Mouse (Mus musculus) 416B (cell line): ENCODE measurements at regions not wholly inside any gene's neighbourhood (a gene's known extent, or its start where the extent isn't known, plus 50 kb on each side); places are given as distances from the start of the nearest gene placed in this dataset.
A peak's percentile ranks its signal among the peaks of the same experiment; 100 is the strongest.

ENCODE experiments used
- DNase-seq: peaks from one replicate; pipeline ENCODE4 v3.0.0; 2011; ENCODE audit warnings: low read depth

DNA sequence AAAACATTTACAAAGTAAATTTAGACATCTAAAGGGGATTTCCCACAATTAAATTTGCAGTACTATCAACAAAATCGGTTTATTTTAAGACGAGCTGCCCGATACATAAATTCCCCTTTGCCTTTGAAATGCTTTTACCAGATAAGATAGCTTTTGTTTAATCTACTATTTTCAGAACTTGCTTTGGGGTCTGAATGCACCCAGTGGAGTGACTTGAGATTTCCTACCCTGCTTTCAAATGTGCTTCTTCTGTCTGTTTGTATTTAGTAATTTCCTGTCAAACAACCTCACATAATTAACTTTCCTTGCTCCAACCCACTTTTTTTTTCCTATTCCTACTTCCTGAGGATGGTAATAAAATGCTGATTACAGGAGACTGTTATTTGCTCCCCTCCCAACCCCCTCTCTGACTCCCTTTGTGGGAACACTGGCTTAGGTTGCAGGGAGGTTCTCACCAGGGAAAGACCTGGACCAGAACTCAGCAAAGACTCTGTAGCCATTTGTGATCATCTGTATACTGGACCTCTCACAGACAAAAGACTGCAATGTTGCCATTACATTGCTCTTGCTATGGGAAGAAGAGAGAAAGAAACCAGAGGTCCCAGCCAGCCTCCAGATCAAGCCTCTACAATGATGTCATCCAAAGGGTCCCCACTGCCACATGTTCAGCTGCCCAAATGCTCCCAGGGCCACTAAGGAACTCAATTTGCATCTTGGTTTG is 318.1 kb downstream of the Sox4 start:
- DNase-seq = peak; percentile 29

- DNase-seq = no peak
These were observed 319.9 kb downstream of the Sox4 start for GRCm38 (mm10) chr13:28633541-28634041.

- DNase-seq = no peak
These were observed 323.8 kb downstream of the Sox4 start for GRCm38 (mm10) chr13:28629431-28630331.

DNA sequence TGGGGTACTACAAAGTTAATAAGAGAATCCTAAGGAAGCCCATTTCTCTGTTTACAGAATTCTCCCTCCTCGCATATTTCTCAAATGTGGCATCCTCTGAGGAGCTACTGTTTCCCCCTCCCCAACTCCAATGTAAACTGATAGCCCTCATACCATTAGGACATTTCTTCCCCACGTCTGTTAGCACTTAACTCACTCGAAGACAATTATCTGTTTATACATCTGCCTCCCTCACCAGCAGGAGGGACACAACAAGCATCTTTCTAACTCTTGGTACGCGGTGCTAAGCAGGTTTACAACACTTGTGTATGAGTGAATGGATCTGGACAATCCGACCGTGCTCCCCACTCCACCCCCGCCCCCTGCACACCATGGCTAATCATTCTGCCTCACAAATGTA is 324.8 kb downstream of the Sox4 start:
- no peak for DNase-seq

GRCm38 (mm10) chr13:28618961-28619360 is 334.6 kb downstream of the Sox4 start:
- DNase-seq = peak; percentile 59

GRCm38 (mm10) chr13:28617503-28617902 is 336.0 kb downstream of the Sox4 start:
- DNase-seq = peak; percentile 64

GRCm38 (mm10) chr13:28616645-28617381 is 336.7 kb downstream of the Sox4 start:
- DNase-seq = peak; percentile 28

GRCm38 (mm10) chr13:28607551-28608114 is 345.9 kb downstream of the Sox4 start:
- DNase-seq = no peak

DNA sequence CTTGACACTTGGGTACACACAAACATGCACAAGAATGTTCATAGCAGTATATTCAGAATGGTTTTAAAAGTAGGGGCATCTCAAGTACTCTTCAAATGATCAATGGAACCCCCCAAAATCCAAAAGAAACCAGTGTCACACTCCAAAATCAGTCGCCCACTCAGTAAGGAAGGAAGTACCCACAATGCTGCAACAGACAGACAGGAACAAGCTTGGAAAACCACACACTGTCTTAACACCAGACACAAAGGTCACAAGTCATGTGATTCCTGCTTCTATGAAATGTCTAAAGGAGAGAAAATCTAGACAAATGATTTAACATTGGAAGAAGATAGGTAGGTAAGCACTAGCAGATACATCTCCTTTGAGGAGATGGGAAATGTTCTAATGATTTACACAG is 346.9 kb downstream of the Sox4 start:
- DNase-seq = peak; percentile 43

DNA sequence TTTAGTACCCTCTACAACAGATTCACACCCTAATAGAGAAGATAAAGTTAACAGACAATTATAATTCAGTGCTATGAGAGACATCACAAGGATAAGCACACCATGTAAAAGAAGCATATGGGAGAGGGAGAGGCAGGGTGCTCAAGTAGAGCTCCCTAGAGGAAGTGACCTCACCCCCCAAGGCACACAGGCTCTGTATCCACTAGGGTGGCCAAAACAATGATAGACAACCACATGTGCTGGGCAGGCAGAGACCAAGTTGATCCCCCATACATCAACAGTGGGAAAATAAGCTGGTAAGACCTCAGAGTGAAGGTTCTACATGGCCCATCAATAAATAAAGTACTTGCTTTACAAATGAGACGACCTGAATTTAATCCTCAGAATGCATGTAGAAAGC is 347.7 kb downstream of the Sox4 start:
- no peak for DNase-seq

GRCm38 (mm10) chr13:28604016-28604415 is 346.7 kb downstream of the Gm11361 start:
- no peak for DNase-seq

DNA sequence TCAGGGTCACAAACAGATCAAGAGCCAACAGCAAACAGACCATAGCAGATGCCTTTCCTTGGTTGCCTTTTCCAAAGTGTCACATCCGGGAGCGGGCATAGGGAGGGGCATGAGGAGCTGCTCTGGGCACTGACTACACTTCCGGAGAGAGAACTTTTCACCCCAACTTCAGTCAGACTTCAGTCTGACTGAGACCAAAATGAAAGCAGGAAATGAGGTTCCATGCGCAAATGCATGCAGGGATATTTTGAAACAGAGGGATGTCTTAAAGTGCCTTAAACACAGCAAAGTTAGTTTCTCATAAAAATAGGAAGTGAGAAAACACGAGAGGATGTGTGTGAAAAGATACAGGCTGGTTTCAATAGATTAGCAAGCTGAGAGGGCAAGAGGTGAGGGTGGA is 343.5 kb downstream of the Gm11361 start:
- peak; percentile 39 for DNase-seq

DNA sequence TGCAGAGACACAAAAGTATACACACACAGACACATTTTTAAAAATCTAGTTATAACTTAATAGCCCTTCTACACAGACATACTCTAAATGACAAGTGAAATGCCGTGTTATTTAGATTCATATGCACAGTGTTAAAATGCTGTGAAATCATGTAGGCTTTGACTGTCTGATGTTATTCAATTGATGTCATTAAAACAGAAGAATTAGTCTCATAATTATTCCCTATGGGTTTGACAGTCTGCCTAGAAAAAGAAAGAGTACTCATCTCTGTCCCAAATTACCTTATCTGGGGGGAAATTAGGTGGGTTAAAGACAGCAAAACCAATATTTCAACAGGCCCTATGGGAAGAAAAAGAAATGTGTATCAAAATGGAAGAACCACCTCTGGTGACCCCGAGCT is 339.0 kb downstream of the Gm11361 start:
- DNase-seq = no peak

DNA sequence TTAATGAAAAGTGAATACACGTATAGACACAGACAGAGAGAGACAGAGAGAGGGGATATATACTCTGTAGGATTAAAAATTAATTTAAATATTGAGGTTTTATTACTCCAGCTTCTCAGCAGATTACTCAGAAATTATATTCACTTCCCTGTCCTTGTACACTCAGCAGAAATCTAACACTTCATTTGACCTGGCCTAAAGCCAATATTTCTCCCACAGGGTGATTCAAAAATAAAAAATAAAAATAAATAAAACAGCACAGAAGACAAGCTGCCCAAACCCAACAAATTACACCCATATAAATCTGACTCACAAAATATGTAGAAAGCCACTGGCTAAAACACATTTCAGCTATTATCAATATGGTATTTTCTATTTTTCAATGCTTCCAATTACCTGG is 334.8 kb downstream of the Gm11361 start:
- DNase-seq = no peak

GRCm38 (mm10) chr13:28587977-28588376 is 330.6 kb downstream of the Gm11361 start:
- no peak for DNase-seq

DNA sequence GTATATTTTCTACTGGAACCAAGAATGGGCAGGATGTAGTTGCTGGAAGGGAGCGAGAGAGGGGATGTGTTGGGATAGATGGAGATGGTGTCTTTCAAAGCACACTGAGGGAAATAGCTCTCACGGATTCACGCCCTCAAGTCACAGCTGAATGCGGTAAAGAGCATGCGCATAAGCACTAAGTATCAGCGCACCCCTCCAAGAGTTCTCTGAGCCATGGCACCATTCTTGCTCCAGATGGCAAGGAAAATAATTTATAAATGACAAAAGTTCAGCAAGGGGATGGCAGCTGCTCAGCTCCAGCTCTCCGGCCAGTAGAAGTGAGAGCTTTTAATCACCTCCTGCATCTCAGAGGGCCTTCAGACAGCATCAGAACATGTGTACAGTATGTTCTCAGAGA is 329.4 kb downstream of the Gm11361 start:
- DNase-seq = no peak

DNA sequence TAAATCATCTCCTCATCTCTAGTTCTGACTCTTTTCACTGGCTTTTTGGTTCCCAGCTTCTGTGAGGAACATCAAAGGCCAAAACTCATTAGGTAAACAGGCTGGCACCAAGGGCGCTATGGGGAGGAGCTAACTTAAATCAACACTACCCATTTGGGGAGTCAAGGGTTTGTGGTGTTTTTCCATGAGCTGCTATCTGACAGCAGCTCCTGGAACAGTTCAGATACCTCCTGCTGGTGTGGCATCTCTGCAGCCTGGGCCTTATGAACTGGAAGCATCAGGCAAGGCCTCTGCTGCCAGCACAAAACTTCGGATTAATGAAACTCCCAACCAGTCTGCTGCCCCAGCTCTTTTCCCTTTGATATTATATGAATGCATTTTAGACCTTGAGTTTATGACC is 328.8 kb downstream of the Gm11361 start:
- no peak for DNase-seq

GRCm38 (mm10) chr13:28583617-28584016 is 326.3 kb downstream of the Gm11361 start:
- DNase-seq = no peak

DNA sequence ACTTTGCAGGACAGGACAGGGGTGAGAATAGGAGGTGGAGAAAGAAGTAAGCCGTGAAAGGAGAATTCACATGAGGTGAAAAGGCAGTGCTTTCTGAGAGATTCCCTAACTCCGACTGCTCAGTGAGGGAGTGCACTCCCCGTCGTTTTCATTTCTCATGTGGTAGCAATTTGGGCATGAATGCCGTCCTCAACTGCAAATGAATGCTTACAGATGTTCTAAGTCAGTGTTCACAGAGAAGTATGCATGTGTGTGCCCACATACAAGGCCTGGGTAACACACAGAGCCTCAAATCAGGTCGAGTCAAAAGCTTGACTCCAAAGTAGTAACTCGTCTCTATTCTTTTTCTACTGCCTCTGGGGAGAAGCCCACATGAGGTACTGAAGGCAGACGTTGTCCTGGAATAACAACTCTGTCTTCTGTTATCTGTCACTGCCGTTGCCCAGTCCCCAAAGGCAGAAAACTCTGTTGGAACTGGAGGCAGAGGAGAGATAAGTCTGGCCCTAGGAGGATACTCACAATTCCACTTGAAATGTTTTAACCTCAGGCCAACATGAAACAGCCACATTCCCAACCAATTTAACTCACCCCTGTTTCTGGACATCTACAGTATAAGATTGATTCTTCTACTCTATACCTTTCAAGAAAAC is 318.0 kb downstream of the Gm11361 start:
- DNase-seq = no peak

DNA sequence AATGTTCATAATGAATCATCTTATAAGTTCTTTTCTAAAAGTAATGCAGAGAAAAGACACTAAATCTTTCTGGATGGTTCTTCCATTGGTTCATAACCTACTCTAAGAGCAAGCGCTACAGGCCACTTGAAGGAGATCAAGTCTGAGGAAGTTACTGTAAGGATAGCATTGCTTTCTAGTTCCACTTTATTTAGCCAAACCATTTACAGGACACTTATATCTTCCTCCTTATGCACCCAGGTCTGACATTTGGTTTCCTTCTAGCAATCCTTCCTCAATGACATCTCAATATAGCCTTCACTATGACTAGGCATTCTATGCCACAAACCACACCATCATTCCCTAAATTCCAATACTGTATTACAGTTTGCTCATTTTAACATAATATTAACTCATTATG is 316.0 kb downstream of the Gm11361 start:
- DNase-seq = no peak

GRCm38 (mm10) chr13:28572448-28572847 is 315.1 kb downstream of the Gm11361 start:
- DNase-seq = no peak

GRCm38 (mm10) chr13:28571716-28572115 is 314.4 kb downstream of the Gm11361 start:
- DNase-seq = peak; percentile 36
